Mouse (Mus musculus): ENCODE results near the gene C130032M10Rik. TPM values are rescaled to one million over a fixed set of nuclear protein-coding genes. Genes with fewer than 3 reads are reported as not detected.

The C130032M10Rik gene
- polyA plus RNA-seq, 1 experiment from 2014 or later, result 5.5 TPM

- Histone ChIP-seq H3K4me1 (peaks cover 15% of the 10 kb centered on the region; the same call in 1 of the 2 replicates), H3K27me3 (no peaks in the 10 kb centered on the region), H3K9me3 (no peaks in the 10 kb centered on the region), H3K27ac (no peak overlapping the region), H3K4me2 (no peak overlapping the region), H3K36me3 (no peaks in the 10 kb centered on the region), H3K9ac (no peak overlapping the region), H3K4me3 (no peak overlapping the region)
- WGBS, result 39% methylated on average over 2 of the region's 2 CpGs
- ATAC-seq (ENCODE audit: insufficient number of reproducible peaks, low FRiP score, low TSS enrichment, low read depth), result no peak
Measured at GRCm38 (mm10) chr9:114536628-114537027, 21.1 kb downstream of the C130032M10Rik start.

GRCm38 (mm10) chr9:114538996-114539563 lies 23.6 kb downstream of the C130032M10Rik start:
- 0 out of 2 replicates have a peak overlapping the region, but pooled peaks have one; percentile 24 for H3K27ac ChIP-seq
- no peak overlapping the region for H3K4me3 ChIP-seq
- no peaks in the 10 kb centered on the region for H3K27me3 ChIP-seq
- no peaks in the 10 kb centered on the region for H3K9me3 ChIP-seq
- H3K4me1 ChIP-seq, result peaks cover 18% of the 10 kb centered on the region
- H3K4me2 ChIP-seq, result no peak overlapping the region
- 58% methylated on average over 7 of the region's 7 CpGs for WGBS
- no peak for ATAC-seq (ENCODE audit: insufficient number of reproducible peaks, low FRiP score, low TSS enrichment, low read depth)
- no peak overlapping the region for H3K9ac ChIP-seq
- no peaks in the 10 kb centered on the region for H3K36me3 ChIP-seq

GRCm38 (mm10) chr9:114541279-114541741 lies 25.8 kb downstream of the C130032M10Rik start:
- H3K27ac ChIP-seq, result no peak overlapping the region
- no peaks in the 10 kb centered on the region for H3K9me3 ChIP-seq
- H3K36me3 ChIP-seq, result no peaks in the 10 kb centered on the region
- WGBS, result 52% methylated on average over 1 of the region's 1 CpGs
- no peak overlapping the region for H3K4me2 ChIP-seq
- H3K4me1 ChIP-seq, result peaks cover 32% of the 10 kb centered on the region
- H3K4me3 ChIP-seq, result no peak overlapping the region
- H3K27me3 ChIP-seq, result no peaks in the 10 kb centered on the region
- H3K9ac ChIP-seq, result no peak overlapping the region
- ATAC-seq (ENCODE audit: insufficient number of reproducible peaks, low FRiP score, low TSS enrichment, low read depth), result no peak

GRCm38 (mm10) chr9:114543882-114544753 lies 28.6 kb downstream of the C130032M10Rik start:
- no peak for ATAC-seq (ENCODE audit: insufficient number of reproducible peaks, low FRiP score, low TSS enrichment, low read depth)
- Histone ChIP-seq H3K27ac (no peak overlapping the region), H3K27me3 (no peaks in the 10 kb centered on the region), H3K4me3 (no peak overlapping the region), H3K4me2 (0 out of 2 replicates have a peak overlapping the region, but pooled peaks have one; percentile 19), H3K36me3 (no peaks in the 10 kb centered on the region), H3K4me1 (peaks cover 27% of the 10 kb centered on the region), H3K9ac (no peak overlapping the region), H3K9me3 (no peaks in the 10 kb centered on the region)
- 27% methylated on average over 17 of the region's 17 CpGs for WGBS

- Histone ChIP-seq H3K27me3 (no peaks in the 10 kb centered on the region), H3K4me2 (0 out of 2 replicates have a peak overlapping the region, but pooled peaks have one; percentile 19), H3K36me3 (no peaks in the 10 kb centered on the region), H3K4me3 (no peak overlapping the region), H3K9ac (no peak overlapping the region), H3K4me1 (peaks cover 24% of the 10 kb centered on the region), H3K27ac (no peak overlapping the region), H3K9me3 (no peaks in the 10 kb centered on the region)
- ATAC-seq (ENCODE audit: insufficient number of reproducible peaks, low FRiP score, low TSS enrichment, low read depth), result no peak
- WGBS, result 25% methylated on average over 9 of the region's 9 CpGs
Measured at GRCm38 (mm10) chr9:114544754-114545393, 29.4 kb downstream of the C130032M10Rik start.

GRCm38 (mm10) chr9:114546765-114547164 lies 31.3 kb downstream of the C130032M10Rik start:
- Histone ChIP-seq H3K27me3 (no peaks in the 10 kb centered on the region), H3K36me3 (no peaks in the 10 kb centered on the region), H3K4me3 (no peak overlapping the region), H3K4me2 (no peak overlapping the region), H3K9me3 (no peaks in the 10 kb centered on the region), H3K27ac (no peak overlapping the region), H3K4me1 (peaks cover 22% of the 10 kb centered on the region), H3K9ac (no peak overlapping the region)
- WGBS, result 55% methylated on average over 12 of the region's 12 CpGs
- ATAC-seq (ENCODE audit: insufficient number of reproducible peaks, low FRiP score, low TSS enrichment, low read depth), result no peak

GRCm38 (mm10) chr9:114547643-114548077 lies 32.2 kb downstream of the C130032M10Rik start:
- peaks cover 22% of the 10 kb centered on the region for H3K4me1 ChIP-seq
- H3K36me3 ChIP-seq, result no peaks in the 10 kb centered on the region
- no peak overlapping the region for H3K9ac ChIP-seq
- H3K27ac ChIP-seq, result no peak overlapping the region
- no peak overlapping the region for H3K4me3 ChIP-seq
- H3K9me3 ChIP-seq, result no peaks in the 10 kb centered on the region
- no peaks in the 10 kb centered on the region for H3K27me3 ChIP-seq
- H3K4me2 ChIP-seq, result no peak overlapping the region
- WGBS, result 51% methylated on average over 6 of the region's 6 CpGs
- ATAC-seq (ENCODE audit: insufficient number of reproducible peaks, low FRiP score, low TSS enrichment, low read depth), result no peak

GRCm38 (mm10) chr9:114548496-114548895 lies 33.0 kb downstream of the C130032M10Rik start:
- Histone ChIP-seq H3K27me3 (no peaks in the 10 kb centered on the region), H3K36me3 (no peaks in the 10 kb centered on the region), H3K4me3 (no peak overlapping the region), H3K4me2 (no peak overlapping the region), H3K4me1 (peaks cover 22% of the 10 kb centered on the region), H3K27ac (no peak overlapping the region), H3K9ac (no peak overlapping the region), H3K9me3 (no peaks in the 10 kb centered on the region)
- ATAC-seq (ENCODE audit: insufficient number of reproducible peaks, low FRiP score, low TSS enrichment, low read depth), result no peak
- 51% methylated on average over 4 of the region's 4 CpGs for WGBS

- Histone ChIP-seq H3K9ac (no peak overlapping the region), H3K27ac (no peak overlapping the region), H3K4me2 (no peak overlapping the region), H3K36me3 (no peaks in the 10 kb centered on the region), H3K4me1 (peaks cover 18% of the 10 kb centered on the region), H3K4me3 (no peak overlapping the region), H3K9me3 (no peaks in the 10 kb centered on the region), H3K27me3 (no peaks in the 10 kb centered on the region)
- WGBS, result 61% methylated on average over 5 of the region's 5 CpGs
- no peak for ATAC-seq (ENCODE audit: insufficient number of reproducible peaks, low FRiP score, low TSS enrichment, low read depth)
Measured at GRCm38 (mm10) chr9:114549117-114549516, 33.6 kb downstream of the C130032M10Rik start.

GRCm38 (mm10) chr9:114550033-114550432 lies 34.5 kb downstream of the C130032M10Rik start:
- H3K9me3 ChIP-seq, result no peaks in the 10 kb centered on the region
- H3K27me3 ChIP-seq, result no peaks in the 10 kb centered on the region
- ATAC-seq (ENCODE audit: insufficient number of reproducible peaks, low FRiP score, low TSS enrichment, low read depth), result no peak
- WGBS, result 49% methylated on average over 6 of the region's 6 CpGs
- H3K4me2 ChIP-seq, result no peak overlapping the region
- no peaks in the 10 kb centered on the region for H3K36me3 ChIP-seq
- no peak overlapping the region for H3K4me3 ChIP-seq
- peaks cover 16% of the 10 kb centered on the region for H3K4me1 ChIP-seq
- H3K9ac ChIP-seq, result no peak overlapping the region
- H3K27ac ChIP-seq, result no peak overlapping the region

GRCm38 (mm10) chr9:114553828-114554227 lies 38.3 kb downstream of the C130032M10Rik start:
- Histone ChIP-seq H3K4me2 (no peak overlapping the region), H3K9ac (no peak overlapping the region), H3K9me3 (no peaks in the 10 kb centered on the region), H3K27ac (no peak overlapping the region), H3K4me3 (no peak overlapping the region), H3K27me3 (peaks cover 5% of the 10 kb centered on the region), H3K36me3 (no peaks in the 10 kb centered on the region), H3K4me1 (peaks cover 8% of the 10 kb centered on the region)
- no peak for ATAC-seq (ENCODE audit: insufficient number of reproducible peaks, low FRiP score, low TSS enrichment, low read depth)

Measured in limb, embryonic 15.5 days (tissue).